Mouse (Mus musculus): ENCODE measurements at regions not wholly inside any gene's neighbourhood (a gene's known extent, or its start where the extent isn't known, plus 50 kb on each side); places are given as distances from the start of the nearest gene placed in this dataset.
"Not testable (repeated sequence)": the region's sequence is repeated elsewhere in the genome, so short reads cannot be mapped to it uniquely, and the experiment has no call there.

DNA sequence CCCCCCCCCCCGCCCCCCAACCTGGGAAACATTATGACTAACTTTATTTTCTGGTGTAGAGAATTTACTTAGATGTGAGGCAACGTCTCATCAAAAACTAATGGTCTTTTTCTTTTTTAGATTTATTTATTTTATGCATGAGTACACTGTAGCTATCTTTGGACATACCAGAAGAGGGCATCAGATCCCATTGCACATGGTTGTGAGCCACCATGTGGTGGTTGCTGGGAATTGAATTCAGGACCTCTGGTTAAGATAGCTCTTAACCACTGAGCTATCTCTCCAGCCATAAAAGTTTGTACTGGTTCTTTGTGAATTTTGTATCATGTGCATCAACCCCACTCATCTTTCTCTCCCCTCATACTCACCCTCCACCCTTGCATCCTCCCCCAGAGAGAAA is 847.3 kb downstream of the Robo1 start:
- peak in 1 of 2 experiments; percentile 3 for DNase-seq

DNA sequence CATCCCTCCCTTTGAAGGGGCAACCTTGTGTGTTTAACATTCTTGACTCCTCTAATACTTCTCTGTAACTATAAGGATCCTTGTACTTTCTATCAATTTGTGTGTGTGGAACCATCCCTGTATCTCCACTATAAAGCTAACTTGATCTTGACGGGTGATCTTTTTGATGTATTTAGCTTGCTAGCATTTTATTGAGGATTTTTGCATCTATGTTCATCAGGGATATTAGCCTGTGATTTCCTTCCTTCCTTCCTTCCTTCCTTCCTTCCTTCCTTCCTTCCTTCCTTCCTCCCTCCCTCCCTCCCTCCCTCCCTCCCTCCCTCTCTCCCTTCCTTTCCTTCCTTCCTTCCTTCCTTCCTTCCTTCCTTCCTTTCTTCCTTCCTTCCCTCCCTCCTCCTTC is 819.8 kb downstream of the Robo1 start:
- not testable (repeated sequence) for DNase-seq

DNA sequence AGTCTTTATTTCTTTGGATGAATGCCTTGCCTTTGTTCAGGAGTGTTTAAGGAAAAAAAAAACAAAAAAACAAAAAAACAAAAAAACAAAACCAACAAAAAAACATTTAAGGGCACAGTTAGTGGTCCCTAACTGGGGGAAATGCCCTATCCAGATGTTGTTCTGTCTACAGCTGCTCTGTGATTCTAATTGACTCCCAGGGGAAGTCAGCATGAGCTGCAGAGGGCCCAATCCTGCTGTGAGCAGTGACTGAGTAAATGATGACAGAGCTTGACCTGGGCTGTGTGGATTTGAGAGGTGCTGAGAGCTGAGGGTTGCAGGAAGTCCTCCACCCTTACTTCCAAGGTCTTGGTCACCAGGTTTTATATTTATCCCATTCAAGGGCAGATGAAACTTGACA is 812.5 kb downstream of the Robo1 start:
- no peak for DNase-seq

DNA sequence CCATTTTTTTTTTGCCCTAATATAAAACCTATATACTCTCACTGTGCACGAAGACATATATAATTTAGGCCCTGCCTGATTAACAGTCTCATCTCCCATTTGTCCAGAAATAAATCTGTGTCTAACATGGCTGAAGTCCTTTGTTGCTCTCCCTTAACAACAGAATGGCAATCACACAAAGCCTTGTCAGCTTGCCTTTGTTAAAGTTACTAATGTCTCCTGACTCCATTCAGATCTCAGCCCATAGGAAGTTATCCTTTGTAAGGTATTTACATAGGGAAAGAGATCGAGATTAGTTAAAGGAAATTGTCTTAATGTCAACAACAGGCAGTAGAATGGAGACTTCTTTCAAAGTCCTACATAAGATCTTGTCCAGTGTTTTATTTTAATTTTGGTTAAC is 809.2 kb downstream of the Robo1 start:
- DNase-seq, result no peak

DNA sequence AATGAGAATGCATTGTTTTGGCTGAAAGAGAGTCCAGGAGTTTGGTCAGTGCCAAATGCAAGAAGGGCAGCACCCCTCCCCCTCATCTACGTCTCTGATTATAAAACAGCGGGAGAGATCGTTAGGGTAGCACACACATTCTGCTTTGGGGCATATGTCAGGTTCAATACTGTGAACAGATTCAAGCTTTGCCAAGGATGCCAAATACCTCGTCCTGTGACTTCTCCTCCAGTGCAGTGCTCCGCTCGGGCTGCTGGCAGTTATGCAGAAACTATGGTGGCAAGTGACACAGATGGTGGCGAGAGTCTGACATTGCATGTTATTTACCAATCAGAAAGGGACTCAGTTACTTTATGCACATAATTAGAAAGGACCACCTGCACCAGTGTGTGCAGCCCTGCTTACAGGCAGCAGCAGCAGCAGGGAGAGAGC is 799.9 kb downstream of the Robo1 start:
- DNase-seq, result no peak

DNA sequence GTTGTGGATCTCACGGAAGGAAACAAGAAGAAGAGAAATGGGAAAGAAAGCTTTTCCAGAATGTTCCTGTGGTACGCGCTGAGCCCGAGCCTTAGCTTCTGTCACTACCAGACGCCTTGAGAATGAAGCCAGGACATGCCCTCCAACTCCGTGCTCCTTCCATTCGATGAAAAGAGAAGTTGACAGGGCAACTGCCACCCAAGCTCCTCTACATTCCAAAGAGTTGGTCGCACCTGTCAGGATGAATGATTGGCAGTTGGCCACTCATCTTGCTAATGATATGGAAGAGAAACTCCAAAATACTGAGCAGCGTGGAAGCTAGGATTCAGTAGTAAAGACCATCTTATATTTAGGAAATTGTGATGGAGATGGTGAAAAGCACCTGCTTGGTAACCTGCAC is 799.5 kb downstream of the Robo1 start:
- DNase-seq, result no peak

DNA sequence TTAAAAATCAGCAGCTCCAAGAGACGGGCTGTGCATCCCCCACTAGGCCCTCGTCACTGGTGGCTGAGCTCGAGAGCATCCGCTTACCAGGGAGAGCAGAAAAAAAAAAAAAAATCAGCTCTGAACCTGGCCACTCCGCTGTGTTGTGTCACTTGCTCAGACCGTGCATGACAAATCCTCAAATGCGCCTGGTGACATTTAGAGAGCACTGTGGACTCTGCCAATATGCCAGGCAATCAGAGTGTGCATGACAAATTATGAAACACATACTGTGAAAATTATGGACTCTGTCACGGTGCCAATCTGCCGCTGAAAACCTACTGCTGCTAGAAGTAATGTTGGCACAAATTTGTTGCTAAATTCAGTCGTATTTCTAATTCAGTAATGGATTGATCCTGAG is 797.4 kb downstream of the Robo1 start:
- peak; percentile 45 to 60 for DNase-seq

DNA sequence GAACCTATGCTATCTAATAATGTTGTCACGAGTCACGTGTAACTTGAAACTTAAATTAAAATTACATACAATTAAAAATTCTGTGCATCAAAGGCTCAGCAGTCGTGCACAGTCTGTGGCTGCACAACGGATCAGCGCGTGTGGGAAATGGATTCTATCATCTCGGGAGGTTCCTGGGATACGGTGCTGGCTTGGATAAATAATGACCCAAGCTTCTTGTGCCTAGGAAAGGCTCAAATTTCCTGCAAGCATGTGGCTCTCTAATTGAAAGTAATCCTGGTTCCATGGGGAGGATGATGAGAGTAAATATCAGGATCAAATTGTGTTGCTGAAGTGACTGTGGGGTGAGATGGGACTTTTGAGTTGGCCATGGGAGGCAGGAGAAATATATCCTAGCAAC is 792.2 kb downstream of the Robo1 start:
- DNase-seq, result no peak

DNA sequence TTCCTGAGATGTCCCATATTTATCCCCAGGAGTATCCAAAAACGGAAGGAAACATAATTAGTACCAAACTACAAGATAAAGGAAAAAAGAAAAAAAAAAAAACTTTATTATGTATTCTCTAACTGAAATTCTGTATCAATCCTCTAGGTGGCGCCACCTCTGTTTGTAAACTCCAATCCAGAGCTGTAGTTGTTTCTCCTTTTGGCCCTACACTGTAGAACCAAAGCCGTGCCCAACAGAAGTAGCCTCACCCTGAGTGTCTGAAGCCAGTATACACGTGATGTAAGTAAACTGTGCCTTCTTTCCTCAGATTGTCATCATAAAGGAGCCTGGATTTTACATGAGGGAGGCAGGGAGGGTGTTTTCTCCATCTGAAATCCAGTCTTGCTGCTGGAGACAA is 790.7 kb downstream of the Robo1 start:
- DNase-seq, result peak in 1 of 2 experiments; percentile 3

DNA sequence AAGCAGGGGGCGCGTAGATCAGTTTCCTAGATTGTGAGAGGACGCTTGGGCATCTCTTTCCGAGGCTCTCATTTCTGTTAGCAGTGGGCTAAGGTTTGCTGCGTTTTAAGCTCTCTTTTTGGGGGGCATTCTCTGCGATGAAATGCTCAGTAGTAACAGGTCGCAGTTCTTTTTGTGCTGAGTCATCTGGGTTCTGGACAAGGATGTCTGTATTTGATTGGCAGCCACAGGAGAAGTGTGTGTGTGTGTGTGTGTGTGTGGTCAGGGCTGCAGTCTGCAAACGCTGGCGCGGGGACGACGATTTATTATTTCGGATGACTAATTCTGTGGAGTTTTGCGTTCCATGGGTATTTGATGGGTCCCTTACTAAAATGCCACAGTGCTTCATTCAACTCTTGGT is 789.1 kb downstream of the Robo1 start:
- DNase-seq, result peak; percentile 64 to 67

DNA sequence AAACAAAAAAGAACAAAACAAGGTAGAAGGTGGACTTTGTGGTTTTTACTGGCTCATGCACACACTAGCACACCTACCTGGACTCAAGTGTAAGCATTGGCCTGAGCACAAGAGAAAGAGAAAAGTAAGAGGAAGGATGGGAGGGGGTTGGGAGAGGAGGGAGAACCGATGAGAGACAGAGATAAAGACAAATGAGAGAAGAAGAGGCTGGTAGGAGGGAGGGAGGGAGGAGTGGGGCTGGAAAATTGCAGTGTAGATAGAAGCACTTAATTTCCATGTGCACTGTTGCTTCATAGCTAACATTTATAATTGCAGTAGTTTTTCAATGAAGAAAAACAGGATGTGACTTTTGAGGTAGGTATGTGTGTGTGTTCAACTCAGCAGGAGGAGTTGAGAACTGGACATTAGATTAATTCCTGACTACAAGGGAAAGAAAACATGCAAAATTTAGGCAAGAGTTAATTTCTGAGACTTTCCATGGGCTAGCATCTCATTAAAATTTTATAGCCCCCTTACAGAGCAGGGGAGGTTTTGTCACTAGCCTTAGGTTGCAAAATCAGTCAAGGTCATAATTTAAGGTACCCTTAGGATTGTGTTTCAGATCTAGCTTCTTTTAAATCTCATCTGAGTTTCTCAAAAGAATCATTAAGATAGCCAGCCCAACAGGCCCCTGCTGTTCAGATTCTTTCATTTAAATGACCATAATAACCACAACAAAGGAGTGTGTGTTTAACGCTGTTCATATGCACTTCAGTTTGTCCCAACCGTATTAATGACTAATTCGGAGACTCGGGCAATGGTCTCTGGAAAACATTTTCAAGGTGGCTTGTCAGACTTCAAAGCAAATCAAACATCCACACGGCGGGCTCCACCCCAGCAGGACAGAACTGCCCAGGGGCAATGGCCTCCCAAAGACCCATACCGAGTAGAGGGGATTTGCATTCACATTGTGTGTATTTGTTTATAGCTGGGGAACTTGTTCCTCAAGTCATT is 788.3 kb downstream of the Robo1 start:
- peak in 1 of 2 experiments; percentile 6 for DNase-seq

Measured in adrenal gland, postnatal 36 days (tissue).